Mouse (Mus musculus) duodenum, adult 2 months (tissue): ENCODE data around the gene Dennd1c. TPM values are rescaled to one million over a fixed set of nuclear protein-coding genes. Genes with fewer than 3 reads are reported as not detected.

ENCODE experiments used
- polyA plus RNA-seq: library from polyadenylated mRNA; depleted of rRNA; stranded (reverse); fragments of >200 nt; gene quantifications from 2 replicates; pipeline ENCODE4 v1.2.3, GENCODE M21; 2012; ENCODE audit warnings: low replicate concordance; rRNA removed

The Dennd1c gene
- 4.4 and 7.5 TPM in 2 replicates for polyA plus RNA-seq

GRCm38 (mm10) chr17:57078336-57078735, at the start of gene Dennd1c:
Gene Dennd1c (minus strand): TSS chr17:57078514.

GRCm38 (mm10) chr17:57105181-57106034, 27.1 kb upstream of the Dennd1c start, which contains the start of gene Tnfsf9:
Gene Tnfsf9 (plus strand): TSS chr17:57105325.

GRCm38 (mm10) chr17:57087049-57087832, 8.9 kb upstream of the Dennd1c start, which contains the start of gene Tubb4a:
Gene Tubb4a (minus strand): TSS chr17:57087782.

GRCm38 (mm10) chr17:57059486-57059977, 18.8 kb downstream of the Dennd1c start, which contains the start of gene Slc25a23:
Gene Slc25a23 (minus strand): TSS chr17:57059863.

DNA sequence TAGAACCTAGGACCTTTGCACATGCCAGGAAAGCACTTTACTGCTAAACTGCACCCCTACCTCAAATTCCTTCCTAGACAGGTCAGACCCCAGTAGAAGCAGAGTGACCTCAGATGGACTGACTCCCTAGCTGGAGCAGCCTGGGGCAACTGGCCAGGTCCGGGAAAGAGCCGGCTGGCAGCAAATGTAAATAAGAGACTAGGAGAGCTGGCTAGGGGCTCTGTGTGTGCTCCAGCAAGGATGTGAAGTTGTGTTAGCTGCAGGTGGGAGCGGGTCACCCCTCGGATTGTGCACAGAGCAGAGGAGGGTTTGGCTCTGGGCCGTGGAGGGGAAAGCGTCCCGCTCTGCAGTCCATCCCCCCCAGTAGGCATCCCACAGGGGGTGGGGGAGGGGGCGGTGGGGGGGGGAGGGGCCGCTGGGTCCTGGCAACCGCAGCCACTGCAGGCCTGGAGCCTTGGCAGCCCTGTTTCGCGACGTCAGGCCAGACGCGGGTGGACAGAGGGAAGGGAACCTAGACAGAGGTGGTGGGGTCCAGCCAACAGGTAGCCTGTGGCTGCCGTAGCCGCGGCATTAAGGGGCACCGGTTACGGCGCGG, 19.3 kb downstream of the Dennd1c start, which contains the start of gene Crb3:
Gene Crb3, plus strand, starts transcription at position 215 of the 595 bp plus-strand sequence.

DNA sequence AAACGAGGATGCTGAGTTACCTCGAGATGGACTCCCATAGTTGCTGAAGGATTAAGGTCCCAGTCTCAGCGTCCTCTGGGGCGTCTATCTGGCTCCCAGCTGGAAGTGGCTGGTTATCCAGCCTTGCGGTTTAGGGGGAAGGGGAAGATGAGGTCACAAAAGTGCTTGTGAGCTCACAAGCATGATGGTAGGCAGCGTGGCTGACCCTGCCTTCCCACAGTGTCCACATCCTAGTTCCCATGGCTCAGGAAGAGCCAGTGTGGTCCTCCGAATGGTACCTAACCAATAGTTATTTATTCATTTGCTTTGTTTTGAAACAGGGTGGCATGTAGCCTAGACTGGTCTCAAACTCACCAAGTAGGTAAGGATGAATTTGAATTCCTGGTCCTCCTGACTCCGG, 36.8 kb downstream of the Dennd1c start, which contains the start of gene Slc25a41:
Gene Slc25a41, minus strand, starts transcription at position 101 of the 400 bp plus-strand sequence.

DNA sequence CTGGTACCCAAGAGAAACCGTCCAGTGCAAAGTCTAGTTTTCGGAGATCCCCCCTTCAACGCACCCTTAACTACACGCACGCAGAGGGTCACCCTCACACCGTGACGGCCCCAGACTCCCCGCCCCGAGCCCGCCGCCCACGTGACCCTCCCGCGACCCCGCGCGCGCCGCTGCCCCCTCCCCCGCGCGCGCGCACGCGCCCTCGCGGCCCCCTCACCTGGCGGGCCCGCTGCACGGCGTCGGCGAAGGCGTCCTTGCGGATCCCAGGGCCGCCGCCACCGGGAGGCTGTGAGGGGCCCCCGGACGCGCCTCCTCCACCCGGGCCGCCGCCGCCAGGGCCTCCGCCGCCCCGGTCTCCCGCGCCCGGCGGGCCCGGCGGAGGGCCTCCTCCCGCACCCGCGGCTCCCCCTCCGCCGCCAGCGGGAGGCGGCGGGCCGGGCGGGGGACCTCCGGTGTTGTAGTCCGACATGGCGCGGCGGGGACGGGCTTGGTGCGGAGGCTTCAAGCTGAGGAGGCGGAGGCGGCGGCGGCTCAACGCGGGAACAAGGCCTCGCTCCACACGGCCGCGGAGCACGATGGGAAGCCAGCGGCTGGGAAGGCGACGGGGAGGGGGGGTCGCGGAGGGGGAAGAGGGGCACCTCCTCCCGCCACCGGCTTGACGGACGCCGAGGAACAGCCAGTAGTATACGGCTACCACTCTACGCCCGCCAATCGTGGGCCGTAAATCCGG, 47.2 kb downstream of the Dennd1c start, which contains the start of gene Khsrp:
Gene Khsrp, minus strand, starts transcription at position 592 of the 730 bp plus-strand sequence.

Other genes starting within 250 kb of the Dennd1c start
- gene Rfx2, start 247.5 kb downstream of the Dennd1c start, polyA plus RNA-seq = 6.4 and 8.5 TPM in 2 replicates
- not detected in 2 replicates for gene Acsbg2, start 204.1 kb downstream of the Dennd1c start, polyA plus RNA-seq
- 0.04 and 0.06 TPM in 2 replicates for gene 1700061G19Rik, start 203.0 kb downstream of the Dennd1c start, polyA plus RNA-seq
- 33.7 and 35.2 TPM in 2 replicates for gene Mllt1, start 143.1 kb downstream of the Dennd1c start, polyA plus RNA-seq
- gene Acer1, start 96.4 kb downstream of the Dennd1c start, polyA plus RNA-seq = 8.5 and 23.4 TPM in 2 replicates
- 131 and 155 TPM in 2 replicates for gene Clpp, start 88.2 kb downstream of the Dennd1c start, polyA plus RNA-seq
- gene Alkbh7, start 81.2 kb downstream of the Dennd1c start, polyA plus RNA-seq = 57.0 and 71.1 TPM in 2 replicates
- not detected in 2 replicates for gene Pspn, start 78.5 kb downstream of the Dennd1c start, polyA plus RNA-seq
- 30.4 and 34.6 TPM in 2 replicates for gene Gtf2f1, start 67.2 kb downstream of the Dennd1c start, polyA plus RNA-seq
- 0.08 TPM in 1 of 2 replicates, not detected in the other for gene Gm17949, start 67.0 kb downstream of the Dennd1c start, polyA plus RNA-seq
- gene Khsrp, start 47.0 kb downstream of the Dennd1c start, polyA plus RNA-seq = 64.2 and 89.1 TPM in 2 replicates
- not detected in 2 replicates for gene Slc25a41, start 36.9 kb downstream of the Dennd1c start, polyA plus RNA-seq
- 197 and 435 TPM in 2 replicates for gene Crb3, start 19.4 kb downstream of the Dennd1c start, polyA plus RNA-seq
- 9.4 and 27.8 TPM in 2 replicates for gene Slc25a23, start 18.7 kb downstream of the Dennd1c start, polyA plus RNA-seq
- gene Tubb4a, start 9.3 kb upstream of the Dennd1c start, polyA plus RNA-seq = 2.2 and 4.6 TPM in 2 replicates
- 1.7 and 2.6 TPM in 2 replicates for gene Tnfsf9, start 26.8 kb upstream of the Dennd1c start, polyA plus RNA-seq
- not detected in 2 replicates for gene Cd70, start 71.3 kb upstream of the Dennd1c start, polyA plus RNA-seq
- gene Tnfsf14, start 115.7 kb upstream of the Dennd1c start, polyA plus RNA-seq = 0.14 and 0.63 TPM in 2 replicates
- gene C3, start 149.6 kb upstream of the Dennd1c start, polyA plus RNA-seq = 7.7 and 16.0 TPM in 2 replicates
- gene Gpr108, start 169.9 kb upstream of the Dennd1c start, polyA plus RNA-seq = 33.8 and 37.6 TPM in 2 replicates
- gene Trip10, start 170.9 kb upstream of the Dennd1c start, polyA plus RNA-seq = 21.5 and 25.0 TPM in 2 replicates
- gene Vav1, start 200.6 kb upstream of the Dennd1c start, polyA plus RNA-seq = 1.3 and 1.6 TPM in 2 replicates